Mouse (Mus musculus): Measurements from ENCODE around the gene Gm5105. TPM values are rescaled to one million over a fixed set of nuclear protein-coding genes. Genes with fewer than 3 reads are reported as not detected.

Gm5105 gene
- polyA plus RNA-seq, 1 experiment = 0.08 TPM

GRCm38 (mm10) chr3:138097718-138098117, 30.5 kb upstream of the Gm5105 start:
- Histone ChIP-seq H3K27me3 (ENCODE audit: control insufficient read depth, insufficient read depth, low read length) (no peaks in the 10 kb centered on the region), H3K4me1 (ENCODE audit: control insufficient read depth, insufficient read depth, low read length) (peaks cover 5% of the 10 kb centered on the region), H3K27ac (ENCODE audit: insufficient read depth, low read length) (no peak overlapping the region), H3K4me3 (replicated peaks; ENCODE audit: insufficient read depth, low read depth, low read length) (no peak overlapping the region)
- 85% methylated on average over 1 of the region's 1 CpGs for WGBS
- TF ChIP-seq CTCF (IDR thresholded peaks at IDR 0.05; ENCODE audit: borderline replicate concordance, insufficient read depth, low read depth, low read length) (no peak), POLR2A (IDR thresholded peaks at IDR 0.05; ENCODE audit: borderline replicate concordance, insufficient read depth, low read length) (no peak)
- no peak for DNase-seq

DNA sequence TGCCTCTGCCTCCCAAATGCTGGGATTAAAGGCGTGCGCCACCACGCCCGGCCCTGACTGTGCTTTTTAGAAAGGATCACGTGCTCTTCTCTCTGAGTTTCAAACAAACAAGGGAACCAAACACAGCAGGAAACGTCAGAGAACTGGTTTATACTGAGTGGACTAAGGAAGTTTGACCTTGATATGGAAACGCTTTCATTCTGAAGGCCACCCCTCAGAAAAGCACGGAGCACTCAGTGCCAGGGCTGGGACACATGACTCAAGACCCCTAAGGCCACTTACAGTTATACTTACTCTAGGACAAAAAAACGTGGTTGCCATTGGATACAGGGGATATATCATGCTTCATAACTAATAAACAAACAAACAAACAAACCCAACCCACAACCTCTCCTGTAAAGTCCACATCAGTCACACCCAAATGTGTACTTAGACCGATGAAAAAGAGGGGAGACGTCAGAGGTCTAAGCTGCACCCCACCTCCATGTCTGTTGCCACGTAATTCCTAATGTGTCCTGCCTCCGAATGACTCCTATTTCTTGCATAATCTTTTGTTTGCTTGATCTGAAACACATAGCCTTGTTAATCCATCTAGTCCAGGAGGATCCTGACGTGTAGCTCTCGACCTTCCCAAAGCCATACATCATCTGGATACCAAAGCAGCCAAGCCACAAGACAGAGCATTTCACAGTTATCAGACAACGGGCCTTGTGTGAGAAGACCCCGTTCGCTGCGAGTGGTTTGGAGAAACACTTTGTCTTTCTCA, 29.3 kb upstream of the Gm5105 start:
- Histone ChIP-seq H3K27me3 (ENCODE audit: control insufficient read depth, insufficient read depth, low read length) (no peaks in the 10 kb centered on the region), H3K27ac (ENCODE audit: insufficient read depth, low read length) (no peak overlapping the region), H3K4me1 (ENCODE audit: control insufficient read depth, insufficient read depth, low read length) (peaks cover 5% of the 10 kb centered on the region), H3K4me3 (replicated peaks; ENCODE audit: insufficient read depth, low read depth, low read length) (no peak overlapping the region)
- no peak for TF ChIP-seq POLR2A (IDR thresholded peaks at IDR 0.05; ENCODE audit: borderline replicate concordance, insufficient read depth, low read length)
- no peak for TF ChIP-seq CTCF (IDR thresholded peaks at IDR 0.05; ENCODE audit: borderline replicate concordance, insufficient read depth, low read depth, low read length)
- DNase-seq = no peak
- WGBS = 74% methylated on average over 19 of the region's 19 CpGs

- WGBS = 16% methylated on average over 10 of the region's 10 CpGs
Observed at GRCm38 (mm10) chr3:138095718-138096117, 28.5 kb upstream of the Gm5105 start.

DNA sequence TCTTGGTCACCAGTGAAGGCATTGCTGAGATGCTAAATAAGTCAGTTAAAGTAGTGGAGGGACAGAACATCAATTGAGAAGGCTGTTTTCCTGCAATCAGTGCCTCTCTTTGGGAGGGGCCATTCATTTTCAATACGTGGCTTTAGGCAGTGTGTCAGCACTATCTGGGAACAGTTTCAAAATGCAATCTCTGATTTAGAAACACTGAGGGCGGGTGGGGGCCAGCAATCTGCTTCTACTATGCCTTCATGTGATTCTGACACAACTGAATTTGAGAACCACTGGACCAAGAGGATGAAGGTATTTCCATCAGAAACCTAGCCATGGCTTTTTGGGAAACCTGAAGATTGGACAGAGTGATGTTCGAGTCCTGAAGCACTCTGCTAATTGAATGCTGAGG, 28.1 kb upstream of the Gm5105 start:
- Histone ChIP-seq H3K4me3 (replicated peaks; ENCODE audit: insufficient read depth, low read depth, low read length) (no peak overlapping the region), H3K4me1 (ENCODE audit: control insufficient read depth, insufficient read depth, low read length) (peaks cover 5% of the 10 kb centered on the region), H3K27ac (ENCODE audit: insufficient read depth, low read length) (no peak overlapping the region), H3K27me3 (ENCODE audit: control insufficient read depth, insufficient read depth, low read length) (no peaks in the 10 kb centered on the region)
- no peak for DNase-seq
- 28% methylated on average over 3 of the region's 3 CpGs for WGBS
- TF ChIP-seq POLR2A (IDR thresholded peaks at IDR 0.05; ENCODE audit: borderline replicate concordance, insufficient read depth, low read length) (no peak), CTCF (IDR thresholded peaks at IDR 0.05; ENCODE audit: borderline replicate concordance, insufficient read depth, low read depth, low read length) (no peak)

More at GRCm38 (mm10) chr3:138095718-138096117, 28.5 kb upstream of the Gm5105 start:
- Histone ChIP-seq H3K4me3 (replicated peaks; ENCODE audit: insufficient read depth, low read depth, low read length) (no peak overlapping the region), H3K4me1 (ENCODE audit: control insufficient read depth, insufficient read depth, low read length) (peaks cover 5% of the 10 kb centered on the region), H3K27me3 (ENCODE audit: control insufficient read depth, insufficient read depth, low read length) (no peaks in the 10 kb centered on the region), H3K27ac (ENCODE audit: insufficient read depth, low read length) (no peak overlapping the region)
- DNase-seq = peak in 1 of 2 experiments; percentile 43
- no peak for TF ChIP-seq POLR2A (IDR thresholded peaks at IDR 0.05; ENCODE audit: borderline replicate concordance, insufficient read depth, low read length)
- TF ChIP-seq CTCF (IDR thresholded peaks at IDR 0.05; ENCODE audit: borderline replicate concordance, insufficient read depth, low read depth, low read length) = no peak

GRCm38 (mm10) chr3:138083896-138084295, 16.7 kb upstream of the Gm5105 start:
- H3K4me1 ChIP-seq (ENCODE audit: control insufficient read depth, insufficient read depth, low read length) = peaks cover 5% of the 10 kb centered on the region; the same call in 1 of the 2 replicates
- no peaks in the 10 kb centered on the region for H3K27me3 ChIP-seq (ENCODE audit: control insufficient read depth, insufficient read depth, low read length)
- WGBS = 46% methylated on average over 4 of the region's 4 CpGs
- no peak overlapping the region for H3K27ac ChIP-seq (ENCODE audit: insufficient read depth, low read length)
- DNase-seq = no peak
- no peak overlapping the region for H3K4me3 ChIP-seq (replicated peaks; ENCODE audit: insufficient read depth, low read depth, low read length)
- TF ChIP-seq CTCF (IDR thresholded peaks at IDR 0.05; ENCODE audit: borderline replicate concordance, insufficient read depth, low read depth, low read length) (no peak), POLR2A (IDR thresholded peaks at IDR 0.05; ENCODE audit: borderline replicate concordance, insufficient read depth, low read length) (no peak)

DNA sequence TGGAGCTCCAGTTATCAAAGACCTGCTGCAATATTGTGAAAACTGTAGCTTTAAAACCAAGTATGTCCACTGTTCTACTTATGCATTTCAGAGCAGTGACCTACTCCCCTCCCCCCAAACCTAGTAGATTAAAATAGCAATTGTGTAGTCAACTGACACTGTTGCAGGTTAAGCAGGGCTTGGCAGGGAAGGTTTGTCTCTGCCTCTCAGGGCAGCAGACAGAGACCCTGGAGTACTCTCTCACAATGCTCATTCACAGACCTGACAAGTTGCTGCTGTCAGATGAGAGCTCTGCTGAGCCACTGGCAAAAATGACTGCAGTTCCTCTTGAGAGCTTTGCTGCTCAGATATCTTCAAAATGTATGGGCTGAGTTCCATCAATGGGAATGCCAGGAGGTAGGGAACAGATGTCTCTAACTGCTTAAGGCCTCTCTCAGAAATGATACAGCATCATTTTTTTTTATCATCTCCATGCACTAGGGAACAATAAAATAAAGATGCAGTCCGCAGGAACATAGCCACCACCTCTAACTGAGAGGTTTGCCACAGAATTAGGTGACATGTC, 16.0 kb upstream of the Gm5105 start:
- Histone ChIP-seq H3K4me3 (replicated peaks; ENCODE audit: insufficient read depth, low read depth, low read length) (no peak overlapping the region), H3K27ac (ENCODE audit: insufficient read depth, low read length) (no peak overlapping the region), H3K4me1 (ENCODE audit: control insufficient read depth, insufficient read depth, low read length) (peaks cover 5% of the 10 kb centered on the region; the same call in 1 of the 2 replicates), H3K27me3 (ENCODE audit: control insufficient read depth, insufficient read depth, low read length) (no peaks in the 10 kb centered on the region)
- no peak for TF ChIP-seq POLR2A (IDR thresholded peaks at IDR 0.05; ENCODE audit: borderline replicate concordance, insufficient read depth, low read length)
- TF ChIP-seq CTCF (IDR thresholded peaks at IDR 0.05; ENCODE audit: borderline replicate concordance, insufficient read depth, low read depth, low read length) = no peak
- WGBS = 27% methylated on average over 1 of the region's 1 CpGs
- peak; percentile 58 to 70 for DNase-seq

DNA sequence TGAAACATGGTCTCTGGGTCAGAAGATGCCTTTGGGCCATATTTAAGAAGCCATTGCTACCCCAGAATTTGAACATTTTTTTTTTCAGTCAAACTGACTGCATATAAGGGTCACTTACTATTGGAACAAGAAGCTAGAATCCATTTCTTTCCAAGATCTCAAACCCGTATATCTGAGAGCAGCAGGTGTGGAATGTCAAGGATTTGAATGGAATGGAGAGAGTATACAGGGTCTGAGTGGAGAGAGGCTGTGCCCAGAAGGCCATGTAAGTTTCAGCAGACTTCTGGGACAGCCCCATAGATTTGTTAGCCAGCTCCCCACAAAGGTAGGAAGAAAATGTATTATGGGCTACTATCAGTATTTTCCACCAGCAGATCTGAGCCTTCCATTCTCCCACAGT, 11.5 kb upstream of the Gm5105 start:
- Histone ChIP-seq H3K27me3 (ENCODE audit: control insufficient read depth, insufficient read depth, low read length) (no peaks in the 10 kb centered on the region), H3K4me1 (ENCODE audit: control insufficient read depth, insufficient read depth, low read length) (peaks cover 5% of the 10 kb centered on the region), H3K4me3 (replicated peaks; ENCODE audit: insufficient read depth, low read depth, low read length) (no peak overlapping the region), H3K27ac (ENCODE audit: insufficient read depth, low read length) (no peak overlapping the region)
- TF ChIP-seq CTCF (IDR thresholded peaks at IDR 0.05; ENCODE audit: borderline replicate concordance, insufficient read depth, low read depth, low read length) (no peak), POLR2A (IDR thresholded peaks at IDR 0.05; ENCODE audit: borderline replicate concordance, insufficient read depth, low read length) (no peak)
- WGBS = 97% methylated on average over 1 of the region's 1 CpGs
- no peak for DNase-seq

Data from cerebellum, adult 2 months (tissue).